Mouse (Mus musculus) megakaryocyte, embryonic 14.5 days (primary cell): Measurements from ENCODE around the gene Lat.

Experiments used
- FLI1 ChIP-seq: IDR thresholded peaks from 2 replicates; pipeline ENCODE4 v1.6.1; 2012; ENCODE audit warnings: low read length, inconsistent platforms, mixed read lengths
- GATA1 ChIP-seq: IDR thresholded peaks from 3 replicates; pipeline ENCODE4 v1.6.1; 2012; ENCODE audit warnings: mixed read lengths, low read length, inconsistent platforms, borderline replicate concordance

- no peak for TF ChIP-seq GATA1
- no peak for TF ChIP-seq FLI1
Measured at GRCm38 (mm10) chr7:126329907-126330645, 39.3 kb downstream of the Lat start.
